Mouse (Mus musculus): ENCODE measurements around the gene Lhx8. TPM values are rescaled to one million over a fixed set of nuclear protein-coding genes. Genes with fewer than 3 reads are reported as not detected.

The Lhx8 gene
- polyA plus RNA-seq, 1 experiment from 2014 or later = 0.38 TPM

DNA sequence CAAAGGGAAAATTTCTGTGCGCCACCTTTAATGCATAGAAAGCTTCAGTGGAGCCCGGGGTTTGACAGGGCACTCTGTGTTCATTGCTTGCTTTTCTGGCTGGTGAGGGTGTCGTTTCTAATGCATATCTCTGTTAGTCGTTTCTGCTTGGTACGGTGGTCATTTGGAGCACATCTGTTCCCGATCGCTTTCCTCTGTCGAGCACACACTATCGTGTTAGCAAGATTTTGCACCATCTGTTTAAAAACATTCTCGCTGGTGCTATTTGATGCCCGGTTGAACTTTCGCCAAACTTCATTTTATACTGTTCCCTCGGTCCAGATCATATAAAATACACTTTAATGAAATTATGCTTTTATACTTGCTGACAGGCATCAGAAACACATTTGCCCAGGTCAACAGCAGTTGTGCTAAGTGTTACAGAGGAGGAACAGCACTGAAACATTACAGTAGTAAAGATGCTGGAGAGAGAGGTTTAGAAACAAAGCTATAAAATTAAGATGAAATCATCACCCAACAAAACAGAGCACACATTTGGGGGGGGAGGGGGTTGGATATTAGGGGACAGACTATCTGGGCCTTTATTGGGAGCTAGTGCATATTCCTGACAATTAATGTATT lies 9.9 kb upstream of the Lhx8 start:
- Histone ChIP-seq H3K27ac (replicated peaks in 1 of 2; ENCODE audit: control insufficient read depth in 1 of 2, insufficient read depth in 1 of 2, low read depth in 2 of 2, low read length in 2 of 2) (no peak overlapping the region), H3K4me3 (ENCODE audit: control insufficient read depth in 1 of 2, insufficient read depth in 1 of 2, low read depth in 1 of 2, low read length in 2 of 2) (no peak overlapping the region), H3K27me3 (ENCODE audit: control insufficient read depth, insufficient read depth, low read length) (peaks cover 25% of the 10 kb centered on the region), H3K4me1 (ENCODE audit: control insufficient read depth in 2 of 2, insufficient read depth in 2 of 2, low read length in 2 of 2) (no peaks in the 10 kb centered on the region), H3K4me2 (ENCODE audit: low read length) (no peak overlapping the region), H3K9me3 (ENCODE audit: control insufficient read depth, low read length) (no peaks in the 10 kb centered on the region), H3K9ac (ENCODE audit: low read length) (no peak overlapping the region), H3K36me3 (ENCODE audit: control insufficient read depth, insufficient read depth, low read length) (no peaks in the 10 kb centered on the region)
- no peak for ATAC-seq (ENCODE audit: insufficient number of reproducible peaks, insufficient read depth, low FRiP score, low read depth)
- WGBS = 69% methylated on average over 13 of the region's 13 CpGs

DNA sequence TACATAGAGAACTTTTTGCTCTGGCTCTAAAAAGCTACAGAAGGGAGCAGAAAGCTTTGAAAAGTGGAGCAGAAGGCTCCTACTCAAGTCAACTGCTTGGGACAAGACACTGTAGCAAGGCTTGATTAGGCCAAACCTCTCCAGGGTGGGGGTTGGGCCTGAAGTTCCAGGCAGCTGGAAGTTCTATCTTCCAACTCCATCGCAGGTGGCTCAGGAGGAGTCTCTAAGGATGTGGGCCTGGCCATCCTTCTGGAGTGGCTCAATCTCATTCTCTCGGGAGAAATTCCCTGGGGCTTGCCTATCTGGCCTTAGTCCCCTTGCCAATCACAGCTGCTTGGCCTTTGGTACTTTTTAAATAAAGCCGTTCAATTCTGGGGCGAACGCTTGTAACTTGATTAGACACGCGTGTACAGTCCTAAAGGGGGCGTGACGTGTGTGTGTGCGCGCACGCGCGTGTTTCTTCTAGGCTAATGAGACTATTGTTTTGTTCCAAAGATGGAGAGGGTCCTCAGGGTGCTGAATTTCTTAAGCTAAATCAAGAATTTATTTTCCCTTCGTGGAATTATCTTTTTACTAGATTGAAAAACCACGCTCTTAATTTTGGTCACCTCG lies 9.3 kb upstream of the Lhx8 start:
- no peak for ATAC-seq (ENCODE audit: insufficient number of reproducible peaks, insufficient read depth, low FRiP score, low read depth)
- Histone ChIP-seq H3K36me3 (ENCODE audit: control insufficient read depth, insufficient read depth, low read length) (no peaks in the 10 kb centered on the region), H3K27me3 (ENCODE audit: control insufficient read depth, insufficient read depth, low read length) (peaks cover 31% of the 10 kb centered on the region), H3K4me1 (ENCODE audit: control insufficient read depth in 2 of 2, insufficient read depth in 2 of 2, low read length in 2 of 2) (no peaks in the 10 kb centered on the region), H3K9ac (ENCODE audit: low read length) (no peak overlapping the region), H3K4me3 (ENCODE audit: control insufficient read depth in 1 of 2, insufficient read depth in 1 of 2, low read depth in 1 of 2, low read length in 2 of 2) (no peak overlapping the region), H3K4me2 (ENCODE audit: low read length) (no peak overlapping the region), H3K27ac (replicated peaks in 1 of 2; ENCODE audit: control insufficient read depth in 1 of 2, insufficient read depth in 1 of 2, low read depth in 2 of 2, low read length in 2 of 2) (no peak overlapping the region), H3K9me3 (ENCODE audit: control insufficient read depth, low read length) (no peaks in the 10 kb centered on the region)
- WGBS = 84% methylated on average over 17 of the region's 17 CpGs

DNA sequence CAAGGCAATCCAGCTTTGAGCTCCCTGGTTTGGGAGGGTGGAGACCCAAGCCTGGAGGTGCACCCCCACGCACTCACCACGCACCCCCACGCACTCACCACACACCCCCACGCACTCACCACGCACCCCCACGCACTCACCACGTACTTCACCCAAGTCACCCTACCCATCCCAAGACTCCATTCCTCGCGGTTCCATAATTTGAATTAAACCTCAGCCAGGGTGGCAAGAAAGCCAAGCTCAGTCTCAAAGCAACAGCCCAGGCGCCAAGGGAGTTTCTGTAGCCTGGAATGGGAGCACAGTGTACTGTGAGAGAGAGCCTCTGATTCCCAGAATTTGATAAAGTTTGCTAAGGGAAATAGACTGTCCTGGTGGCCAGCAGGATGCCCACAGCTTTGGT lies 4.3 kb upstream of the Lhx8 start:
- no peaks in the 10 kb centered on the region for H3K9me3 ChIP-seq (ENCODE audit: control insufficient read depth, low read length)
- H3K27me3 ChIP-seq (ENCODE audit: control insufficient read depth, insufficient read depth, low read length) = peaks cover 76% of the 10 kb centered on the region
- peaks cover 4 to 5% of the 10 kb centered on the region in 2 experiments; a peak in 3 of 4 replicates for H3K4me1 ChIP-seq (ENCODE audit: control insufficient read depth in 2 of 2, insufficient read depth in 2 of 2, low read length in 2 of 2)
- H3K36me3 ChIP-seq (ENCODE audit: control insufficient read depth, insufficient read depth, low read length) = no peaks in the 10 kb centered on the region
- H3K4me2 ChIP-seq (ENCODE audit: low read length) = no peak overlapping the region
- H3K27ac ChIP-seq (replicated peaks in 1 of 2; ENCODE audit: control insufficient read depth in 1 of 2, insufficient read depth in 1 of 2, low read depth in 2 of 2, low read length in 2 of 2) = no peak overlapping the region
- no peak overlapping the region for H3K4me3 ChIP-seq (ENCODE audit: control insufficient read depth in 1 of 2, insufficient read depth in 1 of 2, low read depth in 1 of 2, low read length in 2 of 2)
- 3% methylated on average over 10 of the region's 10 CpGs for WGBS
- ATAC-seq (ENCODE audit: insufficient number of reproducible peaks, insufficient read depth, low FRiP score, low read depth) = 0 out of 2 replicates have a peak, but pooled peaks have one; percentile 17
- H3K9ac ChIP-seq (ENCODE audit: low read length) = no peak overlapping the region

DNA sequence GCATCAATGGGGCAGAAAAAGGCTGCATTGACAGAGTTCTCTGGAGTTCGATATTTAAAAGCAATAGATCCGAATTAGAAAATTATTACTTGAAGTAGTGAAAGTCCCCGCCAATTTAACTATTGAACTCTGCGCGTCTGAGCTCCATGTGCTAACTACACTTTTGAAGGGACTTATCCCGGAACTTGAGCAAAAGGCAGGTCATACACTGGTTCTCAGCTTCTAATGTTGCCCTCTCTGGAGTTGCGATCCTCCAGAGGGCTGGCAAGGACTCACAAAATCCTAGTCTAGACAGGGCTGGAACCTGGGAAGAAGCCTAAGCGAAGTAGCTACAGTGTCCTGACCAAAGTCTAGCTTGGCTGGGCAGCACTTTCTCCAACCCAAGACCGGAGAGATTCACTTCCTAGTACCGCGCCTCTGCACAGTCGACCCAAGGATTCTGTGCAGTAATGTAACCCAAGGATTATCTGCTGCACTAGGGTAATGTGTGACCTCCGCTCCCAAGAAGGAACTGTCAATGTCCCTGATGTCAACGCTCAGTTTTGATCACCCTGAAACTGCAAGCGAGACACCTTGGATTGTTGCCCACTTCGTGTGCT lies 3.0 kb upstream of the Lhx8 start:
- Histone ChIP-seq H3K4me1 (ENCODE audit: control insufficient read depth in 2 of 2, insufficient read depth in 2 of 2, low read length in 2 of 2) (peaks cover 4 to 12% of the 10 kb centered on the region in 2 experiments; a peak in 3 of 4 replicates), H3K36me3 (ENCODE audit: control insufficient read depth, insufficient read depth, low read length) (no peaks in the 10 kb centered on the region), H3K9me3 (ENCODE audit: control insufficient read depth, low read length) (no peaks in the 10 kb centered on the region), H3K27ac (replicated peaks in 1 of 2; ENCODE audit: control insufficient read depth in 1 of 2, insufficient read depth in 1 of 2, low read depth in 2 of 2, low read length in 2 of 2) (no peak overlapping the region), H3K4me3 (ENCODE audit: control insufficient read depth in 1 of 2, insufficient read depth in 1 of 2, low read depth in 1 of 2, low read length in 2 of 2) (no peak overlapping the region), H3K27me3 (ENCODE audit: control insufficient read depth, insufficient read depth, low read length) (peaks cover 86% of the 10 kb centered on the region), H3K9ac (ENCODE audit: low read length) (no peak overlapping the region), H3K4me2 (ENCODE audit: low read length) (no peak overlapping the region)
- 3% methylated on average over 16 of the region's 16 CpGs for WGBS
- ATAC-seq (ENCODE audit: insufficient number of reproducible peaks, insufficient read depth, low FRiP score, low read depth) = no peak

DNA sequence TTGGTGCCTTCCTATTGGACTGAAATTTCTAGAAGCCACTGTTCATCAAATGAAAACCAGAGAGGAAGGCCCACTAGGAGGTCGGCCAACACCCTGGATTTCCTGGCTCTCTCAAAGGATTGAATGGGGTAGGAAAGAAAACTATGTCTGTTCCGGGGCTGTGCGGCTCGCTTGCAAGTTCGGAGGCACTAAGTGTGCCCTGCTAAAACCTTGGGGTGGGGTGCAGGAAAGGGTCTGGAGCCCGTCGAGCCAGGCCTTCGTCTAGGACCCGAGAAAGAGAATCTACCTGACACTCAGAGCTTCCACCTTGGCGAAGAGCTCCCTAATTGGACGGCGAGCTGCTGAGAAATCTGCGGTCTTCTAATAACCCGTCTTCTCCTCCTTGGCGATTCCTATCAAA lies 2.5 kb upstream of the Lhx8 start:
- Histone ChIP-seq H3K4me3 (ENCODE audit: control insufficient read depth in 1 of 2, insufficient read depth in 1 of 2, low read depth in 1 of 2, low read length in 2 of 2) (no peak overlapping the region), H3K9ac (ENCODE audit: low read length) (no peak overlapping the region), H3K27me3 (ENCODE audit: control insufficient read depth, insufficient read depth, low read length) (peaks cover 91% of the 10 kb centered on the region), H3K9me3 (ENCODE audit: control insufficient read depth, low read length) (no peaks in the 10 kb centered on the region), H3K27ac (replicated peaks in 1 of 2; ENCODE audit: control insufficient read depth in 1 of 2, insufficient read depth in 1 of 2, low read depth in 2 of 2, low read length in 2 of 2) (no peak overlapping the region), H3K4me1 (ENCODE audit: control insufficient read depth in 2 of 2, insufficient read depth in 2 of 2, low read length in 2 of 2) (peaks cover 4 to 13% of the 10 kb centered on the region in 2 experiments; a peak in 3 of 4 replicates), H3K36me3 (ENCODE audit: control insufficient read depth, insufficient read depth, low read length) (no peaks in the 10 kb centered on the region), H3K4me2 (ENCODE audit: low read length) (no peak overlapping the region)
- no peak for ATAC-seq (ENCODE audit: insufficient number of reproducible peaks, insufficient read depth, low FRiP score, low read depth)
- WGBS = 4% methylated on average over 15 of the region's 15 CpGs

DNA sequence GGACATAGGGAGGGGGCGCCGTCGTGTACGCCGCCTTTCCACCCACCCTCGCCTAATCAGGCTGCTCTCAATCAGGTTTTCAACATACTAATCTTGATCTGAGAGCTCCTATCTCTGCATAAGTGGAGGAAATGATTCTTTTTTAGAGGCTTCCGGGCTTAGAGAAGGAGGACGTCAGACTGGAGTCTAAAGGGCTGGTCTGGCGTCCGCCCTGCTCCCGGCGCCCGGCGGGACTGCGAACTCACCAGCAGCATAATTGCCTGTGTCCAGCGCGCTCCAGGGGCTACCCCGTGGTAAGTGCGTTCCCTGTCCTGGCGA lies 1.7 kb upstream of the Lhx8 start:
- WGBS = 1% methylated on average over 20 of the region's 20 CpGs
- Histone ChIP-seq H3K4me3 (ENCODE audit: control insufficient read depth in 1 of 2, insufficient read depth in 1 of 2, low read depth in 1 of 2, low read length in 2 of 2) (peak overlapping the region; percentile 22 to 24), H3K27ac (replicated peaks in 1 of 2; ENCODE audit: control insufficient read depth in 1 of 2, insufficient read depth in 1 of 2, low read depth in 2 of 2, low read length in 2 of 2) (no peak overlapping the region), H3K36me3 (ENCODE audit: control insufficient read depth, insufficient read depth, low read length) (no peaks in the 10 kb centered on the region), H3K9ac (ENCODE audit: low read length) (no peak overlapping the region), H3K4me2 (ENCODE audit: low read length) (peak overlapping the region; percentile 56), H3K27me3 (ENCODE audit: control insufficient read depth, insufficient read depth, low read length) (peaks cover 91% of the 10 kb centered on the region), H3K4me1 (ENCODE audit: control insufficient read depth in 2 of 2, insufficient read depth in 2 of 2, low read length in 2 of 2) (peaks cover 4 to 13% of the 10 kb centered on the region in 2 experiments; a peak in 3 of 4 replicates), H3K9me3 (ENCODE audit: control insufficient read depth, low read length) (no peaks in the 10 kb centered on the region)
- no peak for ATAC-seq (ENCODE audit: insufficient number of reproducible peaks, insufficient read depth, low FRiP score, low read depth)

DNA sequence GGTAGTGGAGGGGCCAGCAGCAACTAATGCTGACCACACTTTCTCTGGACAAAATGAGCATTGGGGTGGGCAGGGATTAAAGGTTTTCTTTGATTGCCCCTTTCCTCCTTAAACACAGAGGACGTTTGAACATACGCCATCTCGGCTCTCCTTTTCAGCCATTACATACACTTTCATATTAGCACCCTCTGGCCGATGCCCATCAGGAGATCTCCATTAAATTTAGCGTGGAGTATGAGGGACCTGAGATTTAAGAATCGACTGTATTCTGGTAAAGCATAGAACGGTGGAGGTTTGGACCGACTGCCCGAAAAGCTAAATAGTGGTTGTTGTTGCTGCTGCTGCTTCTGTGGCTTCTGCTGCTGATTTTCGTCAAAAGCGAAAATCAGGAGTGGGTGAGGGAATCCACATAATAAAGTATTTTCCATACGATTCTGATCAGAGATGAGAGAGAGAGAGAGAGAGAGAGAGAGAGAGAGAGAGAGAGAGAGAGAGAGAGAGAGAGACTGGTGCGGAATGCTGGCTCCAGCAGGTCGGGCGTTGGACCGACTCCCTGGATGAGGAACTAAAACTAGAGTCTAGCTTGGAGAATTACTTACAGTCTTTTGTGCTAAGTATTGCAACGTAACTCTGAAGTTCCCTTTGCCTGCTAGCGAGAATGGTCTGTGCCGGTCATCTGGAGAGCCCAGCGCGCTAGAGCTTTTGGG lies 1.2 kb upstream of the Lhx8 start:
- Histone ChIP-seq H3K27me3 (ENCODE audit: control insufficient read depth, insufficient read depth, low read length) (peaks cover 92% of the 10 kb centered on the region), H3K9ac (ENCODE audit: low read length) (no peak overlapping the region), H3K36me3 (ENCODE audit: control insufficient read depth, insufficient read depth, low read length) (no peaks in the 10 kb centered on the region), H3K27ac (replicated peaks in 1 of 2; ENCODE audit: control insufficient read depth in 1 of 2, insufficient read depth in 1 of 2, low read depth in 2 of 2, low read length in 2 of 2) (no peak overlapping the region), H3K4me2 (ENCODE audit: low read length) (peak overlapping the region; percentile 56), H3K4me3 (ENCODE audit: control insufficient read depth in 1 of 2, insufficient read depth in 1 of 2, low read depth in 1 of 2, low read length in 2 of 2) (peak overlapping the region; percentile 22 to 24; a peak in 3 of 4 replicates), H3K4me1 (ENCODE audit: control insufficient read depth in 2 of 2, insufficient read depth in 2 of 2, low read length in 2 of 2) (peaks cover 4 to 13% of the 10 kb centered on the region in 2 experiments; a peak in 3 of 4 replicates), H3K9me3 (ENCODE audit: control insufficient read depth, low read length) (no peaks in the 10 kb centered on the region)
- 2% methylated on average over 21 of the region's 21 CpGs for WGBS
- ATAC-seq (ENCODE audit: insufficient number of reproducible peaks, insufficient read depth, low FRiP score, low read depth) = no peak

All from heart, embryonic 14.5 days (tissue).